Mouse (Mus musculus) embryonic facial prominence, embryonic 12.5 days (tissue): ENCODE measurements around the gene Zfyve19. TPM values are rescaled to one million over a fixed set of nuclear protein-coding genes. Genes with fewer than 3 reads are reported as not detected.

Experiments
- ATAC-seq: fragments of 200-750 bp; cut with Nextera tagmentation; 2 replicates; pipeline ENCODE4 v1.8.0; 2017; ENCODE audit not compliant: insufficient number of reproducible peaks, insufficient read depth, low FRiP score, low TSS enrichment
- H3K27ac ChIP-seq: fragments of 300-500 bp; sonication (generic); 2 replicates; pipeline ENCODE4 v1.5.1; 2016; ENCODE audit warnings: mild to moderate bottlenecking
- H3K27me3 ChIP-seq: fragments of 300-500 bp; sonication (generic); 2 replicates; pipeline ENCODE4 v1.6.1; 2016; ENCODE audit warnings: mild to moderate bottlenecking, moderate library complexity
- H3K36me3 ChIP-seq: fragments of 300-500 bp; sonication (generic); 2 replicates; pipeline ENCODE4 v1.6.1; 2016; ENCODE audit warnings: mild to moderate bottlenecking
- H3K4me1 ChIP-seq: fragments of 300-500 bp; sonication (generic); 2 replicates; pipeline ENCODE4 v1.6.1; 2016
- H3K4me2 ChIP-seq: fragments of 300-500 bp; sonication (generic); replicated peaks from 2 replicates; pipeline ENCODE4 v1.6.1; 2016; ENCODE audit warnings: mild to moderate bottlenecking, moderate library complexity
- H3K4me3 ChIP-seq: fragments of 300-500 bp; sonication (generic); 2 replicates; pipeline ENCODE4 v1.5.1; 2016; ENCODE audit warnings: mild to moderate bottlenecking
- H3K9ac ChIP-seq: fragments of 300-500 bp; sonication (generic); 2 replicates; pipeline ENCODE4 v1.6.1; 2016; ENCODE audit warnings: mild to moderate bottlenecking, moderate library complexity
- H3K9me3 ChIP-seq: fragments of 300-500 bp; sonication (generic); 2 replicates; pipeline ENCODE4 v1.6.1; 2016; ENCODE audit warnings: mild to moderate bottlenecking, moderate library complexity
- WGBS: fragments of 180-500 bp; shearing (Covaris S2); methylation state at CpG from one replicate; pipeline ENCODE4 v1.1.7; 2016; 5-methylcytosine and 5-hydroxymethylcytosine counted together
- polyA plus RNA-seq: library from polyadenylated mRNA; unstranded; fragments of >200 nt; fragmentation: Nextera tagmentation; extraction: Ambion mirVana; gene quantifications from 2 replicates; pipeline ENCODE4 v1.2.1, GENCODE M21; 2016

Gene Zfyve19
- polyA plus RNA-seq = 57.0 and 58.2 TPM in 2 replicates

DNA sequence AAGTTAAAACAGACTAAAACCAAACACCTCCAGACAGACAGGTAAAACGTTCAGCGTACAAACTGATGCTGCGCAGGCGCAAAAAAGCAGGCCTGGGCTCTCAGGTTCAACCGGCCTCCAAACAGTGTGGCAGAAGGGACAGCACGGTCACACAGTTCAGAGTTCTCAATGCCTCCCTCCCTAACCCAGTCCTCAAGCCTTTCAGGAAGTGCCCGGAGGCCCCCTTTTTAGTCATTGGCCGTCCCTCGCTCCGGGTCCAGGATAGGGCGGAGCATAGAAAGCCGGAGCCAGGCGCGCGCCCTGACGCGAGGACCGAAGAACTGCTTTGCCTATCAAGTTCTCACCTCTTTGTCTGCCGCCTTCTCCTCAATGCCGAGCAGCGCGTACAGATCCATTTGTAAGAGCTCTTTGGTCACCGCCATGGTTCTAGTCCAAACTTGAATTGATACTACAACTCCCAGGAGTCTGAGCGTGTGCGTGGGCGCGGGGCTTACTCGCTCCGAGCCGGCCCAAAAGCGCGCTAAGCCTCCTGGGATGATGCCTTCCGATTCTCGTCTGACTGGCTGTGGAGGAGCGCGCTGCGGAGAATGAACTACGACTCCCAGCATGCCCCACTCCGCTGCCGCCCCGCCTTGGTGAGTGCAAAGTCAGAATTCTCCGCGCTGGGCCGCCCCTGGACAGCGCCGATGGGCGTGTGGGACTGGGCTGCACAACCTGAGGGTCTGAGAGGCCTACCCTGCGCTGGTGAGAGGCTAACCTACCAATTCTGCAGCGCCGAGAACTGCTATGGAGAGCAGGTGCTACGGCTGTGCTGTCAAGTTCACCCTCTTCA is at the start of gene Zfyve19, which contains the start of gene Dnajc17:
Gene Zfyve19, plus strand, starts transcription at position 274 of the 832 bp plus-strand sequence.
Gene Dnajc17, minus strand, starts transcription at position 452 of the 832 bp plus-strand sequence.
- WGBS = under 1% methylated on average over 51 of the region's 51 CpGs
- Histone ChIP-seq H3K27ac (peak within 1 kb of the TSS; percentile 91), H3K4me3 (peak within 1 kb of the TSS; percentile 71), H3K4me1 (peaks cover 7% of the 10 kb centered on the region; the same call in 1 of the 2 replicates), H3K4me2 (peak within 1 kb of the TSS; percentile 67), H3K27me3 (no peaks in the 10 kb centered on the region), H3K9ac (peak within 1 kb of the TSS; percentile 77), H3K9me3 (no peaks in the 10 kb centered on the region), H3K36me3 (peaks cover 29% of the 10 kb centered on the region)
- peak; percentile 98 for ATAC-seq

DNA sequence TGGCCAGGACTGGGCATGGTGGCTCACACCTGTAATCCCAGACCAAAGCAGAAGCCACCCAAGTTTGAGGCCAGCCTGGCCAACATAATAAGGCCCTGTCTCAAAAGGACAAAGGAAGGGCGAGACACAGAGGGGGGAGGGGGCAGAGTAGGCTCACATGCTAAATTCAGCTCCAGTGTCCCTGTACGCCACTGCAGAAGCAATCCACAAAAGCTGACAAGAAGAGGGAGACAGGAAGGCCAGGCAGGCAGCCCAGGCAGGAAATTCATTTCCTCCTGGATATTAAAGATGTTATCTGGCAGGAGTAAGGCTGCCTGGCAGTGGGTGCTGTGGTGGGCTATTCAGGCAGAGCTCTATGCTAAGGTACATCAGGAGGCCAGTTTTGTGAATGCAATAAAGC is 47.2 kb upstream of the Zfyve19 start:
- H3K27ac ChIP-seq = no peak overlapping the region
- H3K4me2 ChIP-seq = no peak overlapping the region
- 37% methylated on average over 2 of the region's 2 CpGs for WGBS
- no peak overlapping the region for H3K4me3 ChIP-seq
- 0 out of 2 replicates have a peak, but pooled peaks cover 12% of the 10 kb centered on the region for H3K27me3 ChIP-seq
- no peak for ATAC-seq
- no peak overlapping the region for H3K9ac ChIP-seq
- peaks cover under 1% of the 10 kb centered on the region; the same call in 1 of the 2 replicates for H3K4me1 ChIP-seq
- no peaks in the 10 kb centered on the region for H3K36me3 ChIP-seq
- no peaks in the 10 kb centered on the region for H3K9me3 ChIP-seq

DNA sequence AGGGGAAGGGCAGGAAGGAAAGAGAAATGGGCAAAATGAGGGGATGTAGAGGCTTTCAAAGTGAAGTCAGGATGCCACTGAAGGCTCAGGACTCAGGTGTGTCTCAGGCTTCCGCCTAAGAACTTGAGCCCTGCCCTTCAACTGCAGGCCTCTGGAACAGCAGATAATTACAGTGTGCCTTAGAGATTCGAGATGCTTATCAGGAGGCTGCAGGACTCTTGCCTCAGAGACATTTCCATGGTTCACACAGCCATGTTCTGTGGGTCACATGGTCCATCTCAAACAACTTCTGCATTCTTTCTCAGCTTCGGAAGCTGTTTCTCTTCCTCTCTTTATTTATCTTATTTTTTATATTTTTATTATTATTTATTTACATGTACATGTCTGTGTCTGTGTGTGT is 45.3 kb upstream of the Zfyve19 start:
- Histone ChIP-seq H3K9me3 (no peaks in the 10 kb centered on the region), H3K9ac (no peak overlapping the region), H3K4me3 (no peak overlapping the region), H3K4me1 (peaks cover 14% of the 10 kb centered on the region), H3K4me2 (no peak overlapping the region), H3K27me3 (peaks cover 28% of the 10 kb centered on the region), H3K27ac (no peak overlapping the region), H3K36me3 (no peaks in the 10 kb centered on the region)
- 55% methylated on average over 3 of the region's 3 CpGs for WGBS
- no peak for ATAC-seq

DNA sequence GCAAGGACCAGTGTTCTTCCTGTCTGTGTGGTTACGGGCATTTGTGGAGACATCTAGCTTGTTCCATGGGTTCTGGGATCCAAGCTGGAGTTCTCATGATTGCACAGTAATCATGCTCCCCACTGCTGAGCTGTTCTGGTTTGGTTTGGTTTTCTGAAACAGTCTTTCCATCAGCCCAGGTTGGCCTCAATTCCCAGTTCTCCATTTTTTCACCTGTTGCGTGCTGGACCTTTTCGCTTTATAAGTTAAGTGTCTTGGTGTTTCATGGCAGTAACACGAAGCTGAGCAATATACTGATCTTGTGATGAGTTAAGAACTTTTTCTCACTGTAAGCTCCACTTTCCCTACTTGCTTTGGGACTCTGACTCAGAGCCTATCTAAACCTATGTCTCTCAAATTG is 44.4 kb upstream of the Zfyve19 start:
- no peaks in the 10 kb centered on the region for H3K36me3 ChIP-seq
- no peak overlapping the region for H3K9ac ChIP-seq
- no peak overlapping the region for H3K4me2 ChIP-seq
- 85% methylated on average over 4 of the region's 4 CpGs for WGBS
- H3K27ac ChIP-seq = no peak overlapping the region
- no peak overlapping the region for H3K4me3 ChIP-seq
- H3K27me3 ChIP-seq = peaks cover 35% of the 10 kb centered on the region
- H3K9me3 ChIP-seq = no peaks in the 10 kb centered on the region
- ATAC-seq = no peak
- H3K4me1 ChIP-seq = peaks cover 15% of the 10 kb centered on the region

DNA sequence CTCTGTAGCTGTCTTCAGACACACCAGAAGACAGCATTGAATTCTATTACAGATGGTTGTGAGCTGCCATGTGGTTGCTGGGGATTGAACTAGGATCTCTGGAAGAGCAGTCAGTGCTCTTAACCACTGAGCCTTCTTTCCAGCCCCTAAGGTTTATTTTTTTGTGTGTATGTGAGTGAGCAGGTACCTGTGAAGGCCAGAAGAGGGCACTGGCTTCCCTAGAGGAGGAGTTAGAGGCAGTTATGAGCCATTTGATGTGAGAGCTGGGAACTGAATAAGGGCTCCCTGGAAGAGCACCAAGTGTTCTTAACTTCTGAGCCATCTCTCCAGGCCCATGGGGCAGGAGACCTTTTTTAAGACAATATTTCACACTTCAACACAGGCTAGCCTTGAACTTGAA is 43.0 kb upstream of the Zfyve19 start:
- Histone ChIP-seq H3K4me1 (peaks cover 15% of the 10 kb centered on the region), H3K9ac (no peak overlapping the region), H3K27me3 (peaks cover 35% of the 10 kb centered on the region)

DNA sequence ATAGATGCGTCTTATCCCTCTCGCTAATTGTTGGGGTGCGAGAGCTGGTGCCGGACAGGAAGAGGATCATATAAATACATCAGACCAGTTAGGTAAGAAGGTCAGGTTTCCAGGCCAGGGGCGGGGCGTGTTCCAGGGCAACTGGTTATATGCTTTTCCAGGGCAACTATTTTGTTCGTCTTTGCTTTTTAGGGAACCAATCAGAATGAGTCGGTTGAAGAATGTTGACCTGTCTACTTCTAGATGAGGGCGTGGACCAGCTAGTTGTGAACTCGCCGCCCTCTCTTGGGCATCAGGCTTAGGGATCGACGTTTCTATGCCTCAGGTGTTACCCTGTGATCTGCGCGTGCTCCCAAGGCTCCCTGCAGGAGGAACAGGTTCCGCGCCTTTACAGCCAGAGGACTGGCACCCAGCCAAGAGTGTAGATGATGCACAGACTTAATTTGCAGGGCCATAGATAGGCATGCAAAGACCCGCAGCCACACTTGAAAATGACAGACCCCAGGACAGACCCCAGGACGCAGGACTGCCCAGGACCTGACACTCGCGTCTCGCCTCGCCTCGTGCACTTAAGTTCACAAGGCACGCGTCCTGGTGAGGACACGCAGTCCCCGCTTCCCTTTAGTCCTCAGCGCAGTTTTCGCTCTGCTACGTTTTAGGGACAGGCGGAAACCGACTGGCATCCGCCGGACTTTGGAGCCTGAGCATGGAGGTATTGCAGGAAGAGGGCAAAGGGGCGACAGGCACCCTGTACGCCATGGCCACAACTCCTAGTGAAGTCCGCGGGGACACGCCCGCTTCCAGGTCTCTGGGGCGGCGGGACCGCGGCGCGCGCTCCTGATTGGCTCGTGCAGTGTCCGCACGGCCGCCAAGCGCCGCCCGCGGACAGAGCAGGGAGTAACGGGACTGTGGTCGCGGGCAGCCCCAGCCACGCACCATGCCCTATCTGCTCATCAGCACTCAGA is 41.2 kb upstream of the Zfyve19 start, which contains the start of gene Gchfr:
Gene Gchfr, plus strand, starts transcription at position 873 of the 965 bp plus-strand sequence.
- Histone ChIP-seq H3K27me3 (peaks cover 35% of the 10 kb centered on the region), H3K4me2 (peak within 1 kb of the TSS; percentile 98), H3K27ac (no peak within 1 kb of the TSS), H3K36me3 (0 out of 2 replicates have a peak, but pooled peaks cover 6% of the 10 kb centered on the region), H3K9me3 (no peaks in the 10 kb centered on the region), H3K9ac (peak within 1 kb of the TSS; percentile 47), H3K4me1 (peaks cover 18% of the 10 kb centered on the region), H3K4me3 (peak within 1 kb of the TSS; percentile 53)
- WGBS = under 1% methylated on average over 60 of the region's 60 CpGs
- peak; percentile 72 for ATAC-seq

More for the DNA sequence above, 43.0 kb upstream of the Zfyve19 start:
- H3K4me2 ChIP-seq = no peak overlapping the region
- H3K4me3 ChIP-seq = no peak overlapping the region
- H3K36me3 ChIP-seq = no peaks in the 10 kb centered on the region
- H3K27ac ChIP-seq = no peak overlapping the region
- no peaks in the 10 kb centered on the region for H3K9me3 ChIP-seq
- ATAC-seq = no peak

DNA sequence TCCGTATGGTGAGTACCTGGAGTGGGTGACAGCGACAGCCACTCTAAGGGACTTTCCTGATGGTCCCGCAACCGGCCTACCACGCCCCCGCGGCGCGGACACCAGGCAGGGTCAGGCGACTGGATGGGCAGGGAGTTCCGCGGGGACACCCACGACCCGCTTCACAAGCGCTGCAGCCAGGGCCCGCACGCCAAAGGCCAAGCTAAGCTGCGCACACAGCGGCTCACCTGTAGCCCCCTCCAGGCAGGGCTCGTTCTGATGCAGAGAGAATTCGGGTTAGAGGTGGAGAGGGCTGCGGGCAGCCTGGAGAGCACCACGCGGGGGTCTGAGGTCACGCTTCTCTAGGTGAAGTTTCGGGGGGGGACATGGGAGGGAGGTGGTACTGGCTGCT is 40.6 kb upstream of the Zfyve19 start:
- 3% methylated on average over 26 of the region's 26 CpGs for WGBS
- Histone ChIP-seq H3K27ac (no peak overlapping the region), H3K36me3 (0 out of 2 replicates have a peak, but pooled peaks cover 6% of the 10 kb centered on the region), H3K9ac (peak overlapping the region; percentile 47), H3K4me3 (peak overlapping the region; percentile 53), H3K27me3 (peaks cover 35% of the 10 kb centered on the region), H3K4me1 (peaks cover 23% of the 10 kb centered on the region), H3K9me3 (no peaks in the 10 kb centered on the region), H3K4me2 (peak overlapping the region; percentile 98)
- ATAC-seq = no peak

DNA sequence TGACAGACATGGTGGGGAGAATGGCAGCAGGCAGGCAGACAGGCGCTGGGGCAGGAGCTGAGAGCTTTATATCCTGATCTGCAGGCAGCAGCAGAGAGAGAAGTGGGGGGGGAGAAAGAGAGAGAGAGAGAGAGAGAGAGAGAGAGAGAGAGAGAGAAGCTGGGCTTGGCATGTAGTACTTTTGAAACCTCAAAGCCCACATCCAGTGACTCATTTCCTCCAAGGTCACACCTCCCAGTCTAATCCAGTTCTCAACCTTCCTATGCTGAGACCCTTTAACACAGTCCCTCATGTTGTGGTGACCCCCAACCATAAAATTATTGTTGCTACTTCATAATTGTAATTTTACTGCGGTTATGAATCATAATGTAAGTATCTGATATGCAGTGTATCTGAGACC is 38.1 kb upstream of the Zfyve19 start:
- H3K4me3 ChIP-seq = no peak overlapping the region
- no peak overlapping the region for H3K27ac ChIP-seq
- H3K4me2 ChIP-seq = no peak overlapping the region
- H3K36me3 ChIP-seq = 0 out of 2 replicates have a peak, but pooled peaks cover 6% of the 10 kb centered on the region
- peaks cover 29% of the 10 kb centered on the region for H3K4me1 ChIP-seq
- peaks cover 32% of the 10 kb centered on the region for H3K27me3 ChIP-seq
- no peak overlapping the region for H3K9ac ChIP-seq
- no peak for ATAC-seq
- WGBS = 81% methylated on average over 2 of the region's 2 CpGs
- H3K9me3 ChIP-seq = no peaks in the 10 kb centered on the region

DNA sequence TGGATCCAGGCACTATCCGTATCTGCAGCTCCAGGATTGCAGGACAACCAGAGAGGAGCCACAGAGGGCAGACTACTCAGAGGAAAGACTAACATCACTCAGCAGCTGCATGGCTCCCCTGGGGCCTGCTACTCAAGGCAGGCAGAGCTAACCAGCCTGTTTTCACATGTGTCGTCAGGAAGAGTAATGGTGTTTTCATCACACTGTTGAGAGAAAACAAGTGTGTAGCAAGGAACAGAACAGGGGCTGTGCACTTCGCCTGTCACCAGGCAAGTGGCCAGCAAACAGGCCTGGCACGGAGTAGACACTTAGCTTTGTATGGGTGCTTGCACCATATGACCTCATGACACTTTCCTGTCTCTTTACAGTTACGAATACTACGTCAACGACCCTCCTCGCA is 36.8 kb upstream of the Zfyve19 start:
- no peaks in the 10 kb centered on the region for H3K9me3 ChIP-seq
- H3K4me2 ChIP-seq = no peak overlapping the region
- ATAC-seq = no peak
- H3K27me3 ChIP-seq = peaks cover 22% of the 10 kb centered on the region
- H3K27ac ChIP-seq = no peak overlapping the region
- 0 out of 2 replicates have a peak, but pooled peaks cover 8% of the 10 kb centered on the region for H3K36me3 ChIP-seq
- H3K9ac ChIP-seq = no peak overlapping the region
- peaks cover 27% of the 10 kb centered on the region for H3K4me1 ChIP-seq
- no peak overlapping the region for H3K4me3 ChIP-seq
- 73% methylated on average over 8 of the region's 8 CpGs for WGBS

DNA sequence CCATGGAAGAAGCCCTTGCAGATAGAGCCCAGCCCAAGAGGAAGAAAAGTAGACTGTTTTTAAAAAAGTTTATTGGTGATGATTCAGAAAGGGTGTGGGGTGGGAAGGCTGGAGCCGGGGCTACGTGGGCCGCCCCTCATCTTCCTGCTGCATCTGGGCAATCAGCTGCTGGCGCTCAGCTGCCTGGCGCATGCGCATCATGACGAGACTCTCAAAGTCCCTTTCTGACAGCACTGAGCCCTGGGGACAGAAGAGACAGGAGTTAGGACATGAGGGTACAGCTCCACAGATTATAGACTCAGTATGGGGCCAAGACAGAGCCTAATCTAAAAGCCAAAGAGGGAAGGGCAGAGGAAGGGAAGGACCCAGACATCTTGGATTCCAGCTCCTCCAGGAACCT is 36.0 kb upstream of the Zfyve19 start:
- Histone ChIP-seq H3K9ac (no peak overlapping the region), H3K4me2 (no peak overlapping the region), H3K27ac (no peak overlapping the region), H3K4me1 (peaks cover 20% of the 10 kb centered on the region), H3K4me3 (no peak overlapping the region), H3K36me3 (0 out of 2 replicates have a peak, but pooled peaks cover 11% of the 10 kb centered on the region), H3K27me3 (peaks cover 14% of the 10 kb centered on the region), H3K9me3 (no peaks in the 10 kb centered on the region)
- no peak for ATAC-seq
- 85% methylated on average over 7 of the region's 7 CpGs for WGBS

DNA sequence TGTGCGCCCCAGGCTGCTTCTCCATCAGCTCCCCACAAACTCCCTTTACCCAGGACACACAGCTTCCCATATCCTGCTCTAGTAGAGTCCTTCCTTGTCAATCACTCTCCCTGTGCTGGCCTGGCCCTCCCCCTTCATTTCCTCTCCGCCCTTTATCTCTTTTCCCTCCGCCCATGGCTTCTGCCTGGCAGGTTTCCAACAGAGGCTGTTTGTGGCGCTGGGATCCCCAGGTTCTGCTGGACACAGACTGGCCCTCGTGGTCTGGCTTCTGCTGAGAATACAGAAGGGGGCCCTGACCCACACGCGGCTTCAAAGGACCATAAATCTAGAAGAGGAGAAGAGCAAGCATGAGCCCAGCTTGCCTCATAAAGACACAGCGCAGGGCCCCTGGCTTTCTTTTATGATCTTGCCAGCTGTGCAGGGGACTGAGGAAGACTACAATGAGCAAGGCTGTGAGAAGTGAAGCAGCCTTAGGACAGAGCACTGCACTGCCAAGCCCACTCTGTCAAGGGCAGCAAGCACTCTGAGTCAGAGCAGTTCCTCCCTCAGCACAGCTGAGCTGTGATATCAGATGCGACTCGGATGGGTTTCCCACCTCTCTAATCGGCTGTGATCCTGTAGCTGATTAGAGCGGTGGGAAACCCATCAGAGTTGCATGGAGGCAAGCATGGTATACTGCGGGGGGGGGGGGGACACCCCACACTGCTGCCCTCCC is 35.4 kb upstream of the Zfyve19 start:
- no peak overlapping the region for H3K9ac ChIP-seq
- no peak for ATAC-seq

More for the DNA sequence above, 35.4 kb upstream of the Zfyve19 start:
- H3K27ac ChIP-seq = peak overlapping the region; percentile 64; the same call in 1 of the 2 replicates
- H3K9me3 ChIP-seq = no peaks in the 10 kb centered on the region
- 0 out of 2 replicates have a peak overlapping the region, but pooled peaks have one; percentile 14 for H3K4me2 ChIP-seq
- H3K4me1 ChIP-seq = peaks cover 16% of the 10 kb centered on the region
- 0 out of 2 replicates have a peak, but pooled peaks cover 11% of the 10 kb centered on the region for H3K36me3 ChIP-seq
- H3K27me3 ChIP-seq = peaks cover 9% of the 10 kb centered on the region
- H3K4me3 ChIP-seq = no peak overlapping the region
- WGBS = 34% methylated on average over 13 of the region's 13 CpGs
